Mouse (Mus musculus) bone marrow, adult 2 months (tissue): ENCODE results near the gene Retreg1.

Source experiments
- CTCF ChIP-seq: fragments of 200-500 bp; IDR thresholded peaks from 2 replicates; pipeline ENCODE4 v1.5.1; 2011; ENCODE audit warnings: low read length, control low read depth; ENCODE audit not compliant: control insufficient read depth, insufficient read depth
- POLR2A ChIP-seq: fragments of 200-500 bp; IDR thresholded peaks from 2 replicates; pipeline ENCODE4 v1.6.1; 2011; ENCODE audit warnings: low read depth, mild to moderate bottlenecking, control low read depth, low read length, borderline replicate concordance; ENCODE audit not compliant: control insufficient read depth

GRCm38 (mm10) chr15:25913659-25914058 lies 70.7 kb downstream of the Retreg1 start:
- TF ChIP-seq CTCF (no peak), POLR2A (no peak)
